Mouse (Mus musculus) liver, adult 2 months (tissue): ENCODE measurements around the gene Pigp.
A peak's percentile ranks its signal among the peaks of the same experiment; 100 is the strongest.

ENCODE experiments used
- CTCF ChIP-seq: fragments of 200-500 bp; IDR thresholded peaks from 2 replicates; pipeline ENCODE4 v1.5.1; 2011; ENCODE audit warnings: low read depth, low read length, control low read depth
- POLR2A ChIP-seq: fragments of 200-500 bp; IDR thresholded peaks from 2 replicates; pipeline ENCODE4 v1.6.1; 2011; ENCODE audit warnings: low read length, control low read depth; ENCODE audit not compliant: insufficient read depth; ENCODE audit errors: extremely low read depth

DNA sequence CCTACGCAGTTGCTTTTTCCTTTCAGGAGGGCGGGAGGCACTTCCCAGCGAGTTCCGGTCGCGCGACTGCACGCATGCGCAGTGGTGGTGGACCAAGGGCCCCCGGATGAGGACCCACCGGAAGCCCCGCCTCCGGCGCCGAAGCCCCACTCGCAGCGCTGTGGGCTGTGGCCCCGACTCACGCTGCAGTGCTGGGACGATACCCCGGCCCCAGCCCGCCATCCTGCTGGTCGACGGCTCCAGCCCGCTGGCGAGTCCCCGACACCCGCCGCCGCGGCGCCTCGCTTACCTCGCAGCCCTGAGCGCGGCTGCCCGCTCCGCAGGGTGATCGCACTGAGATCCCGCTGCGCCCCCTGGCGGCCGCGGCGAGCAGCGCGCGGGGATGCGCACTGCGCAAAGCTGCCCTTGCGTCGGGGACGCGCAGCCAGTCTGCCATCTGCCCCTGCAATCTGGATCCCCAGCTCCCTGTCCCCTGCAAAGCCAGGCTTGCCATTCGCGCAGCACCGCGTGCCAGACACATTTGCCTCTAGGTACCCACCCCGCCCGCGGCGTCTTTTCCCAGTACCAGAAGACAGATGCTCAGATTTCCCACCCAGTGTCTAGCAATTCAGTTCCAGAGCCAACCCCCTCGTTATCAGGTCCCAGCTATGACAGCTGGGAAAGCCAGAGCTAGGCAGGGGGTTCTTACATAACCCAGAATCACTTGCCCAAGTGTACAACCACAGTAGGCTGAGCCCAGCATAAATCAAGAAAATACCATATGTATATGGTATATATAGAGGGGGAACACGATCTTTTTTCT lies 58.2 kb downstream of the Pigp start, which contains the start of gene Hlcs:
- TF ChIP-seq POLR2A = 0 out of 2 replicates have a peak, but pooled peaks have one; percentile 56
- TF ChIP-seq CTCF = peak; percentile 92
